Mouse (Mus musculus): Measurements from ENCODE around the gene Tex14.
"Not testable (repeated sequence)": the region's sequence is repeated elsewhere in the genome, so short reads cannot be mapped to it uniquely, and the experiment has no call there.

Tex14 gene

GRCm38 (mm10) chr11:87426450-87427250, 21.8 kb downstream of the Tex14 start:
- DNase-seq: peak; percentile 98

- peak; percentile 96 for DNase-seq
Measured at GRCm38 (mm10) chr11:87427273-87428050, 22.6 kb downstream of the Tex14 start.

- no peak for DNase-seq
Measured at GRCm38 (mm10) chr11:87428051-87428673, 23.3 kb downstream of the Tex14 start.

- no peak for DNase-seq
Measured at GRCm38 (mm10) chr11:87429363-87429762, 24.5 kb downstream of the Tex14 start.

GRCm38 (mm10) chr11:87430374-87430773, 25.5 kb downstream of the Tex14 start:
- DNase-seq: no peak

GRCm38 (mm10) chr11:87431813-87432212, 26.9 kb downstream of the Tex14 start:
- DNase-seq: not testable (repeated sequence)

GRCm38 (mm10) chr11:87432447-87432846, 27.6 kb downstream of the Tex14 start:
- no peak for DNase-seq

- no peak for DNase-seq
Measured at GRCm38 (mm10) chr11:87432933-87433669, 28.2 kb downstream of the Tex14 start.

- not testable (repeated sequence) for DNase-seq
Measured at GRCm38 (mm10) chr11:87435107-87435506, 30.2 kb downstream of the Tex14 start.

GRCm38 (mm10) chr11:87436326-87437232, 31.7 kb downstream of the Tex14 start:
- DNase-seq: no peak

GRCm38 (mm10) chr11:87439796-87440420, 35.0 kb downstream of the Tex14 start:
- no peak for DNase-seq

- peak; percentile 89 for DNase-seq
Measured at GRCm38 (mm10) chr11:87442643-87443372, 37.9 kb downstream of the Tex14 start.

- peak; percentile 98 for DNase-seq
Measured at GRCm38 (mm10) chr11:87443373-87443883, 38.6 kb downstream of the Tex14 start.

GRCm38 (mm10) chr11:87444056-87444455, 39.2 kb downstream of the Tex14 start:
- DNase-seq: peak; percentile 67

GRCm38 (mm10) chr11:87444735-87445428, 40.0 kb downstream of the Tex14 start:
- peak; percentile 27 for DNase-seq

- not testable (repeated sequence) for DNase-seq
Measured at GRCm38 (mm10) chr11:87445593-87445992, 40.7 kb downstream of the Tex14 start.

GRCm38 (mm10) chr11:87446159-87446558, 41.3 kb downstream of the Tex14 start:
- no peak for DNase-seq

- no peak for DNase-seq
Measured at GRCm38 (mm10) chr11:87447429-87447828, 42.6 kb downstream of the Tex14 start.

GRCm38 (mm10) chr11:87448081-87448475, 43.2 kb downstream of the Tex14 start:
- peak; percentile 90 for DNase-seq

All from retina, postnatal 1 day (tissue).